Mouse (Mus musculus): ENCODE results near the gene Ap1s3.
"Not testable (repeated sequence)": the region's sequence is repeated elsewhere in the genome, so short reads cannot be mapped to it uniquely, and the experiment has no call there.

The Ap1s3 gene

GRCm38 (mm10) chr1:79669419-79669974 lies 2.3 kb downstream of the Ap1s3 start:
- DNase-seq (ENCODE audit: low spot score in 2 of 2) = no peak

GRCm38 (mm10) chr1:79664911-79665310 lies 6.9 kb downstream of the Ap1s3 start:
- no peak for DNase-seq (ENCODE audit: low spot score in 2 of 2)

DNA sequence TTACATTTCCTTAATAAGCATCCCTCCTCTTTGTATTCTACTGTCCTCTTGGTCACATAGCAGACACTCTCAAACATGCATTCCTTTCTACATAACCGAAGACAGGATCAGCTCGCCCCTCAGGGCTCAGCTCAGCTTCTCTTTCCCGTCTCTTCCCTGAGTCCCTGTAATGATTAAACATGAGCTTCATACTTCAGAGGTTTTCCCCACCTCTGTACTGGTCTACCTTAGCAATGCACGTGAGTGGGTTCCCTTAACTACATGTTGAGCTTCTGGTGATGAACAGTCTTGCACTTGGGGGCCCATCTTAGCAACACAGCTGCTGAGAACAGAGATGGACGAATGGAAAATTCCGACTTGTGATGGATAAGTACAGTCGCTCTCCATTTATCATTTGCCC lies 12.2 kb downstream of the Ap1s3 start:
- no peak for DNase-seq (ENCODE audit: low spot score in 2 of 2)

- DNase-seq (ENCODE audit: low spot score in 2 of 2) = no peak
Observed at GRCm38 (mm10) chr1:79657411-79657810, 14.4 kb downstream of the Ap1s3 start.

DNA sequence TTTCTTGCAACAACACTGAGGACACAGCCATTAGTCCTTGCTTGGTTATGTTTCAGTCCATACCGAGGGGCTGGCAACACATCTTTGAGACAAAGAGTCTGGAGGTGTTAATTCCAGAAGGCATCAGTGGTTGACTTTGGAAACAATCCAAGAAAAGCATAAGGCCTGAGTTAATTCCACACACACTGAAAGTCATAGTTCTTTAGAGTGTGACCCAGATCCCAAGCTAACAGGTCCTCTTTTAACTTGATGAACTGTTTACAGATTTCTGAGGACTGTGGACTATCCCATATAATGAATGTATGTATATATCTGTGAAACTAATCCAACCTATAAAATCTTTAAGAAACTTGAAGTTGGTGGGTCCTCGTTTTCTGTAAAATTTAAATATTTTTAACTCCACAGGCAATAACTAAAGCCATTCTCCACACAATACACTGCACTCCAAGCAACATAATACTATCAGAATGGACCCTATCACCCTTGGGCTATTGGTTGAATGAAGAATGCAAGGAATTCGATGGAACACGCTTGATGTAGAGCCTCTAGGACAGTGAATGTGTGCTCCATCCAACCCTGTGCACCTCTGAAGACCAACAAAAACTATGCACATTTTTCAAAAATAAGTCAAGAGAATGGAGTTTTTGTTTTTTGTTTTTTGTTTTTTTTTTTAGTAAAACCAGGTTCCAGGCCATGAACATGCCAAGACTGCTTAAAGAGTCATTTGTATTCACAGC lies 15.8 kb downstream of the Ap1s3 start:
- DNase-seq (ENCODE audit: low spot score in 2 of 2) = no peak

- no peak for DNase-seq (ENCODE audit: low spot score in 2 of 2)
Observed at GRCm38 (mm10) chr1:79654948-79655347, 16.8 kb downstream of the Ap1s3 start.

DNA sequence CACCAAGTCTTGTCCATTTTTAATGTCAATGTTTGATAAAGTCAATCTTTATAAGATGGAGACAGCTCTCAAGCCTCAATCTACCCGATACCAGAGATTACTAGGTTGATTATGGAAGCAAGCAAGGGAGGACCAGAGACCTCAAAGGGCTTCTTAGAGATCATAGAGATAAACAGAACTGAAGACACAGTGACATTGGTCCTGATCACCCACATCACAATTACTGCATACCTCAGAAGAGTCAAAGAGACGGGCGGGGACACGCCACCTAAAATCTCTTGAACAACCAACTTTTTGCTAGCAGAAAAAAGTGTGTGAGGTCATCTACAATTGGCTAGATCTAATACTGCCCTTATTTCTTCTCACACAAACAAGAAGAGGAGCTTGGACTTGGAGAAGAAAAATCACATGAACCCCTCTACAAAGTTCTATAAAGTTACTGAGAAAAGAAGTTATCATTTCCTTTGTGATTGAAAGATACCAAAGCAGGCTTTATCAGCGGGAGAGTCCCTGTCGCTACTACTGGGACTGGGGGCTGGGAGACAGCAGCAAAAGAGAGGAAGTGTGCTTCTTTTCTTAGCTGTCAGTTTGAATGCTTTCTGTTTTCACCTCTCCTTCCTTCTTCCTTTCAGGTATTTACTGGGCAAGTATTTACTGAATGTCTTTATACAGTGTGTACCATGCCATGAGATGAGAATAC lies 28.2 kb downstream of the Ap1s3 start:
- no peak for DNase-seq (ENCODE audit: low spot score in 2 of 2)

DNA sequence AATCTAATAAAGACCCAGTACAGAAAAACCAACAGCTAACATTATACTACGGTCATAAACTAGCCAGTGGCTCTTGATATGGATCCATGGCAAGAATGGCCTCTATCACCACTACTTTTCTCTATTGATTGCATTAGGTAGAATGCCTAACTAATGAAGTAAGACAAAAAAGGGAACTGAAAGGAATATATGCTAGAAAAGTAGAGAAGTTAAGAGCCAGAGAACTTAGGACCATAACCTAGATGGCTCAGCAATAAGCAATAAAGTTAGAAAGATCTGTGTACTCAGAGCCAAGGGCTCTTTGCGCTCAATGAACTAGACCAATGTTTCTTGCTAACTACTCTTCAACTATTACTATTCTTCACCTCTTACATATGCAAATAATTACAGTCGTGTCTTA lies 29.1 kb downstream of the Ap1s3 start:
- DNase-seq (ENCODE audit: low spot score in 2 of 2) = no peak

- DNase-seq (ENCODE audit: low spot score in 2 of 2) = no peak
Observed at GRCm38 (mm10) chr1:79641355-79641754, 30.4 kb downstream of the Ap1s3 start.

- DNase-seq (ENCODE audit: low spot score in 2 of 2) = no peak
Observed at GRCm38 (mm10) chr1:79640151-79640550, 31.6 kb downstream of the Ap1s3 start.

DNA sequence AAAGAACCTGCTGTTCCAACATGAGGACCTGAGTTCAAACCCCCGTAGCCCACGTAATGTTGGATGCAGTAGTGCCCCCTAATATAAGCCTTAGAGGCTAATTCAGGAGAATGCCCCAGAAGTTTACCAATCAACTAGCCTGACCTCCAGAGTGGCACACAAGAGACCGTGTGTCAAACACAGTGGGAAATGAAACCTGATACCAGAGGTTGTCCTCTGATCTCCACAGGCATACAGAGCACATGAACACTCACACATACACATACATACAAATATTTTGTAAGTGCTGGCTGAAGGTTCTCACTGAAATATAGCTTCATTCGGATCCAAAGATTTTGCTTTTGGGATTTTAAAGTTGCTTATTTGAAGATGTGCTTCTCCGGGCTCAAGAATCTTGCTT lies 32.1 kb downstream of the Ap1s3 start:
- no peak for DNase-seq (ENCODE audit: low spot score in 2 of 2)

- DNase-seq (ENCODE audit: low spot score in 2 of 2) = no peak
Observed at GRCm38 (mm10) chr1:79639107-79639506, 32.7 kb downstream of the Ap1s3 start.

GRCm38 (mm10) chr1:79637768-79638167 lies 34.0 kb downstream of the Ap1s3 start:
- DNase-seq (ENCODE audit: low spot score in 2 of 2) = no peak

- DNase-seq (ENCODE audit: low spot score in 2 of 2) = no peak
Observed at GRCm38 (mm10) chr1:79631521-79631920, 40.3 kb downstream of the Ap1s3 start.

DNA sequence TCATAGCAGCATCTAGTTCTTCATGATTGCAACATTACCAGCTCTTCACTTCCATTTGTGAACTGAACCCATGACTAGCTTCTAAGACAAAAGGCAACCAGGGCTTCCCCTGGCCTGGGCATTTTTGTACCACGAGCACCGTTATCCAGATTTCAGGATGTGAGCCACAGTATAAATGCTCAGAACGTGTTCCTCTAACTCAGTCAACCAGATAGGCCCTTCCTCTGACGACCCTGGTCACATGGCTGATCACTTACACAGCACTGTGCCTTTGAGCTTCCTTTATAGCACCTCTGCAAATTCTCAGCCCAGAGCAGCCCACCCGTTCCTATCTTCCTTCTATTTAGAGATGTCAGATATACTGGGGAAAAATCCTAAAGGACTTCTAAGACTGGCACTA lies 42.0 kb downstream of the Ap1s3 start:
- no peak for DNase-seq (ENCODE audit: low spot score in 2 of 2)

GRCm38 (mm10) chr1:79626140-79626539 lies 45.6 kb downstream of the Ap1s3 start:
- peak in 1 of 2 experiments; percentile 14 for DNase-seq (ENCODE audit: low spot score in 2 of 2)

- DNase-seq (ENCODE audit: low spot score in 2 of 2) = no peak
Observed at GRCm38 (mm10) chr1:79619434-79619833, 52.3 kb downstream of the Ap1s3 start.

- DNase-seq (ENCODE audit: low spot score in 2 of 2) = no peak
Observed at GRCm38 (mm10) chr1:79616492-79616891, 55.3 kb downstream of the Ap1s3 start.

GRCm38 (mm10) chr1:79614456-79614855 lies 57.3 kb downstream of the Ap1s3 start:
- no peak for DNase-seq (ENCODE audit: low spot score in 2 of 2)

DNA sequence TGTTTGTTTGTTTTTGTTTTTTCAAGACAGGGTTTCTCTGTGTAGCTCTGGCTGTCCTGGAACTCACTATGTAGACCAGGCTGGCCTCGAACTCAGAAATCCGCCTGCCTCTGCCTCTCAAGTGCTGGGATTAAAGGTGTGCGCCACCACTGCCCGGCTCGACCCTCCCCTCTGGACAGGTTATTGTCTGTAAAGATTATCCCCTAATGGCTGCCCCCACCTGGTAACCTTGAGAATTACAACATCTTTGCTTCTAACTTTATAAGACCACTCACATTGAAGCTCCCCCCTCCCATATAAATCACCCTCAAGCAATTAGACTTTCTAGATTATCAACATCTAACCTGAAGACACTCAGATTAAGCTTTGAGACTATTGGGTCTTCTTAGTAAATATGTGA lies 60.5 kb downstream of the Ap1s3 start:
- not testable (repeated sequence) for DNase-seq (ENCODE audit: low spot score in 2 of 2)

DNA sequence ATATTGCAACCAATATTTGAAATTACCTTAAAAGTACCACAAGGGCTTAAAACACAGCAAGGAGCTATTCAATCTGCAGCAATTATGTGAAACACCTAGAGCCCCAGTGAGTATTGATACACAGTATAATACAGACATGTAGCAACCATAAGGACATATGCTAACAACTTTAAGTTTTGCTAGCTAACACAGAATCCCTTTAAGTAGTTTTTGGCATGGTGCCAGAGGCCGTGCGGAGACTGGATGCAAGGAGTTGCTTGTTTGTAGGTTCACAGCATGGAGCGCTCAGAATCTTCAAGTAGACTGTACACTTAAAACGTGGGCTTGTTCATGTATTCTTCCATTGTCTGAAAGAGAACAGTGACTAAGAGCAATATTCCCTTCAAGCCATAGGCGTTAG lies 62.9 kb downstream of the Ap1s3 start:
- DNase-seq (ENCODE audit: low spot score in 2 of 2) = not testable (repeated sequence)

GRCm38 (mm10) chr1:79602500-79602899 lies 69.3 kb downstream of the Ap1s3 start:
- no peak for DNase-seq (ENCODE audit: low spot score in 2 of 2)
